Mouse (Mus musculus) kidney, adult 9 months (tissue): ENCODE results near the gene Gm10837.

Experiments
- DNase-seq: peaks from one replicate; pipeline ENCODE4 v3.0.0; 2022

Gm10837 gene

GRCm38 (mm10) chr14:122535986-122536385 is 45.6 kb downstream of the Gm10837 start:
- no peak for DNase-seq
